Mouse (Mus musculus): ENCODE measurements around the gene Washc1.
A peak's percentile ranks its signal among the peaks of the same experiment; 100 is the strongest.
"Not testable (repeated sequence)": the region's sequence is repeated elsewhere in the genome, so short reads cannot be mapped to it uniquely, and the experiment has no call there.

The Washc1 gene

DNA sequence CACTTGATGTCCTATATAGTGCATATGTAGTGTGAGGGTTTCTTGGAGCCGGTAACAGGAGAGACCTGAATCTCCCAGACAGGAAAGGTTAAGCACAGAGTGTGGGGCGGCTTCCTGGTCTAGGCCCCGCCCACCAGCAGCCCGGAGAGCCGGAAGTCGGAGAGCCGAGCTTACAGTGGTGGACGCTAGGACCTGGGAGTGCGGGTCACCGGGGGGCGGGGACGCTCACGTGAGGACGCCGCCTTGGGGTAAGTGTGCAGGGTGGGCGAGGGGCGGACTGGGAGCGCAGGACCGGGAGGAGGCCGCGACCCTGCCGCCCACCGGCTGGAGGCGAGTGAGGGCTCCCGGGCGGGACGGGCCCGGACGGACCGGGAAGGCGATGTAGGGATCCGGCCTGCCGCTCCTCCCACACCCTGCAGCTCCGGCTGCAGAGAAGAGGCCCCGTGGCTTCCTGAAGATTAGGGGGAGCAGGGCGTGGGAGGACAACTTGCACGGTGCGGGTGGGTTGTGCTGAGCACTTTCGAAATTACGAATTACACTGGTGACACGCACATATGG is at the start of gene Washc1:
Gene Washc1, plus strand, starts transcription at position 144 of the 558 bp plus-strand sequence.
- DNase-seq (ENCODE audit: inconsistent ontology term) = peak; percentile 91

DNA sequence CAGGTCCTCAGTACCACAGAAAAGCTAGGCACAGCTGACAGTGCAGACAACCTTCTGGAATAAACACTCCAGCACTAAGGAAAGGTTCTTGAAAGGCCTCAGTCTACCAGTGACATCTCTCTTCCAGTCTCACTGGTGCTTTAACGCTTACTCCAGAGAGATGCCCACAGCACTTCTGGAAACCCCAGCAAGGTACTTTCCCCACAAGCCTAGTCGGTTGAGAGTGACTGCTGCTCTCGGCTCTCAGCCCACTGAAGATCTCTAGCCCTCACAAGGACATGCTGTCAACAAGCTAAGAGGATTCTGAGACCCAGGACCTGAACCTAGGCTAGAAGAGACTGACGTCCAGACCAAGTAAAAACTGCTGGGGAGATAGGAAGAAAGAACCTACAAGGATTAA is 46.2 kb upstream of the Washc1 start:
- DNase-seq (ENCODE audit: inconsistent ontology term) = no peak

DNA sequence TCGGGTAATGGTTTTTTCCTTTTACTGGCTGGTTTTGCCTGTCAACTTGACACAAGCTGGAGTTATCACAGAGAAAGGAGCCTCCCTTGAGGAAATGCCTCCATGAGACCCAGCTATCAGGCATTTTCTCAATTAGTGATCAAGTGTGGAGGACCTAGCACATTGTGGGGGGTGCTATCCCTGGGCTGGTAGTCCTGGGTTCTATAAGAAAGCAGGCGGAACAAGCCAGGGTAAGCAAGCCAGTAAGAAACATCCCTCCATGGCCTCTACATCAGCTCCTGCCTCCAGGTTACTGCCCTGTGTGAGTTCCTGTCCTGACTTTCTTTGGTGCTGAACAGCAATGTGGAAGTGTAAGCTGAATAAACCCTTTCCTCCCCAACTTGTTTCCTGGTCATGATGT is 42.3 kb upstream of the Washc1 start:
- not testable (repeated sequence) for DNase-seq (ENCODE audit: inconsistent ontology term)

DNA sequence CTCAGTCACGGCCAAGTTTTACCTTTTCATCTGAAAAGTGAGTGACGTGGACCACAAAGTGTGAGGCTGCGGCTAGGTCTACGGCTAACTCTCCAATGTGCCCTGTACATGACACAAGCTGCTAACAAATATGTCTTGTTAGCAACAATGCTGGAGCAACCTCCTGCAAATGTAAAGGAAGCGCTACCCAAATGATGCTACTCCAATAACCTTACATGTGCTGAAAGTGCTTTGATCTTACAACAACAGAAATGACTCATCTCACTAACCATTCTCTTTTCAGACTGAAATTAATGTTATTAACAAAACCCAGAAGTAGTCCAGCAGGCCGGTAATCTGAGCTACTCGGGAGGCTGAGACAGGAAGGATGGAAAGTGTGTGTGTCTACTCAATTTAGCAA is 37.4 kb upstream of the Washc1 start:
- no peak for DNase-seq (ENCODE audit: inconsistent ontology term)

DNA sequence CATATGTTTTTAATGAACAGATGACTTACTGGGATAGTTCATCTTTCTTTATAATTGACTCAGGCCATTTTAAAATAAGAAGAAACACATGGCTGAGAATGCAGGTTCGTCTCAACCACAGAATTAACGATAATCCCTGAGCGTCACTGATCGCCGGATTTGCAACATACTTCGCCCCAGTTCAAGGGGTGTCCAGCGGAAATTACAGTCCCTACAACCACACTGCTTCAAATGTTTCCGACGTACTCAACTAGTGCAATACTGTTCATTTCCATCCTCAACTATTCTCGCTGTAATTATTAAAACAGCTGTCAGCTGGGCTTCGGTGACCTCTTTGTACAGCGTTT is 35.5 kb upstream of the Washc1 start:
- DNase-seq (ENCODE audit: inconsistent ontology term) = no peak

DNA sequence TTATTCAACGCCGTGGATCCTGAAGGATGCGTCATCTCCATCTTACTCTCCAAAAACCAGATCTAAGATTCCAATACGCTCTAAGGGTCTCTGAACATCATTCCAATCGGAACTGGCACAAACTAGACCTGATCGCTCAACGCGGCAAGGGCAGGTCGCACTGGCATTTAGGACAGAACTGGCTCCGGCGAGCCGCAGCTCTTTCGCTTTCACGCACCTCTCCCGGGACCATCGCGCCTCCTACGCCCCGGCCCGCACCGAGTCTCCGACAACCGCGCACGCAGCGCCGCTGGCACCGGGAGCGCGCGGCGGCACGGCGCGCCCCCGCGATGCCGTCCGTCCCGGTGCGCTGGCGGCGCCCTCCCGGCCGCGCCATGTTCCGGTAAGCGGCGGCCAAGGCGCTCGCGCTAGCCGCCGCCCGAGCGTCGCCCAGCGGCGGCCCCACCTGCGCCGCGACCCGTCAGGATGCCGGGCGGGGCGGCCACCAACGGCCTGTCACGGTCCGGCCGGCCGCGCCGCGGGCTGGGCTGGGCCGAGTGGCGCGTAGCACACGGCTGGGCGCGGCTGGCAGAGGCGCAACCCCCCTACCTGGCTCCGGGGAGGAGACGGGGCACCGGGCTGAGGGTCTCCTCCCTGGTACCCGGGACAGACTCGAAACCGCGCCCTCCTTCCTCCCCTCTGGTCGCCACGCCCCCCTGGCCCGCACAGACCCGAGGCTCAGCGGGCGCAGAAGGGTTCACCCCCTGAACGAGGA is 35.0 kb upstream of the Washc1 start:
- DNase-seq (ENCODE audit: inconsistent ontology term) = peak; percentile 48

DNA sequence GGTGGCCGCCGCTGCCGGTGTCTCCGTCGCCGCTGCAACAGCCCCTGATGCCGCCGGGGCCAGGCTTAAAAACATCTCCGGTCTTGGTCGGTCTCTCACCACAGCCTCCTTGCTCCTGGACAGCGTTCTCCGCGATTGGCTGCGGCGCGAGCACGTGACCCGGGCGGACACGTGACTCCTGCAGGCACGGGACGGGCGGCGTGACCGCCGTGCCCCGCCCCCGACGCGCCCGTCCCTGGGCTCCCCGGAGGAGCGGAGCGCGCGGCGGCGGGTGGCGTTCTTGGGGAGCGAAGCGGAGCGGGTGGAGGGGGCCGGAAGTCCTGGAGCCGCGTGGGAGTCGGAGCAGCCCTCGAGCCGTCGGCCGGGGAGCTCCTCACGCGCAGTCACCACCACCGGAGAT is 34.4 kb upstream of the Washc1 start, which contains the start of gene Ankrd12:
Gene Ankrd12, minus strand, starts transcription at position 156 of the 400 bp plus-strand sequence.
- peak; percentile 97 for DNase-seq (ENCODE audit: inconsistent ontology term)

DNA sequence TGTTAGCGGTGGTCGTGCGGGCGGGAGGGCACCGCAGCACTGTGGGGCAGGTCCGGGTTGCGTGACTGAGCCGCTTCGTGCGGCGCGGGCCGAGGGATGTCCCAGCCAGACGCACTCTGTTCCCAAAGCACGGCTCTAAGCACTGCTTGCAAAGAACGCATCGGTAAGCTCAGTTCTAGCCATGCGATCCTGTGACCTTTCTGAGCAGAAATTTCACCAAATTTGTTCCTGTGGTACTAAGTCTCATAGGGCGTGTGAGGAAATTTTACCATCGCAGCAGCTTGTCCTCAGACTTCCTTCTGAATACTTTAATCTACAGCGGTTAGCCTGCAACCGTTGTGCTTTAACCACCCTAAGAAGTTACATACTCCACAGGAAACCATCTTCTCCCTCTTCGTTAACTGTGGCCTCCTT is 33.9 kb upstream of the Washc1 start:
- no peak for DNase-seq (ENCODE audit: inconsistent ontology term)

DNA sequence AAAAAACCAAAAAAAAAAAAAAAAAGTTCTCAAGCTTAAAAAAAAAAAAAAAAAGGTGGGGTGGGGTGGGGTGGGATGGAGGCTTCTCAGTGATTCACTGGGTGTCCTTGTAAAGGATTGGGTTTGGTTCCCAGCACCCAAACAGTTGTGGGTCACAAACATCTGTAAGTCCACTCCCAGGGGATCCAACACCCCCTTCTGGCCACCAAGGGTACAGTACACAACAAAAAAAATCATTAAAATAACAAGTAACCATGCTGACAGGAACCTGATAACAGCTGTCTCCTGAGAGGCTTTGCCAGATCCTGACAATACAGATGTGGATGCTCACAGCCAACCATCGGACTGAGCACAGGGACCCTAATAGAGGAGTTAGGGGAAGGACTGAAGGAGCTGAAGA is 26.9 kb upstream of the Washc1 start:
- DNase-seq (ENCODE audit: inconsistent ontology term) = no peak

DNA sequence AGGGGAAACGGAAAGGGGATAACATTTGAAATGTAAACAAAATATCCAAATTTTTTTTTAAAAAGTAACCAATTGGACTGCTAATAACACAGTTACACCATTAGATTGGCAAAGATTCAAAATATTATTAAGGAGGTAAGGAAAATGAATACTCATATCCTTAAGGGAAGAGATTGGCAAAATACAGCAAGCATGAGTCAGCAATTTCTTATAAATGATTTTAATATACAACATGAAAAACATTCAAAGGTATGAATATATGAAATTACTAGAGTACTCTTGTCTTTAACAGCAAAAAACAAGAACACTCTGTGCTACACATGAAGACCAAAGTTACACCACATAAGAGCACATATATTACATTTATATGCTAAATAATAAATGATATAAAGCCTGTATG is 26.3 kb upstream of the Washc1 start:
- no peak for DNase-seq (ENCODE audit: inconsistent ontology term)

DNA sequence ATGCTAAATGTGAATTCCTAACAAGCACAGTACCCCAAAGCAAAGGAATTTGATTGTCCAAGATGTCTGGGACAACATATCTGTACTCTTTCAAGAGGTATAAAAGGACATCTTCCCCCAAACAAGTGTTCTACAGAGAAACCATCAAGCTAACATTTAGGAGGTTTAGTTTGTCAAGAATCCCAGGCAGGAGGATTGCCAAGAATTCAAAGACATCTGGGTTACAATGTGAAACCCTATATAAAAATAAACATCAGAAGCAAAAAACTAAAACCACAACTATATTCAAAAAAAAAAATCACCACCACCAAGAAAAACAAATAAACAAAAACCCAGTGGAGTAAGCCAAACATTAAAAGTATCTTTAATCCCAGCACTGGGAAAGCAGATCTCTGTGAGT is 21.1 kb upstream of the Washc1 start:
- DNase-seq (ENCODE audit: inconsistent ontology term) = no peak

DNA sequence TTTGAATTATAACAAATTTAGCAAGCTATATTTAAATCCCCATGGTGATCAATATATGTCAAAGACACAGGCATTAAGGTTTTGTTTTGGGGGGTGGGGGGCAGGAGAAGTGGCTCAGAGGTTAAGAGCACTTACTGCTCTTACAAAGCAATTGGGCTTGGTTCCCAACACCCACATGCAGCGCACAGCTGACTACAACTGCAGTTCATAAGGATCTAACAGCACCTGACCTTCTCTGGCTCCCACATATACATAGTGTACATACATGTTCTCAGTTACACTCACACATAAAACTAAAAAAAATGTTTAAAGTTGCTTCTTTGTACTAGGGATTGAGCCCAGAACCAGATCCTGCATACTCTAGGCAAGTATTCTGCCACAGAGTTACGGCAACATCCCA is 20.0 kb upstream of the Washc1 start:
- no peak for DNase-seq (ENCODE audit: inconsistent ontology term)

DNA sequence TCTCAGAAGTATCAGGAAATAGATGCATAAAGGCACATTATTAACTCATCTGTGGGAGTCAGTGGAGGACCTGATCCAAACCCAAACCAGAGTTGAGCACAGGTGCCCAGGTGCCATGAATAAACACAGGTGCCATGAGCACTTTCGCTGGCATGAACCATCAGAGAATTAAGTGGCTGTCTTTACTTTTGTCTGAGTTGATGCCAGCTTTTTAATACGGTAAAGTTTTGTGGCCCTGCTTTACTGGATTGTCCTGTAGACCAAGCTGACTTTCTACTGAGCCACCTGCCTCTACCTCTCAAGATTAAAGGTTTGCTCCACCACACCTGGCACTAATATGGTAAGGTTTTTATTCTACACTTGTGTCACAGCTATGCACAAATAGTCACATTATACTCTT is 19.3 kb upstream of the Washc1 start:
- DNase-seq (ENCODE audit: inconsistent ontology term) = no peak

DNA sequence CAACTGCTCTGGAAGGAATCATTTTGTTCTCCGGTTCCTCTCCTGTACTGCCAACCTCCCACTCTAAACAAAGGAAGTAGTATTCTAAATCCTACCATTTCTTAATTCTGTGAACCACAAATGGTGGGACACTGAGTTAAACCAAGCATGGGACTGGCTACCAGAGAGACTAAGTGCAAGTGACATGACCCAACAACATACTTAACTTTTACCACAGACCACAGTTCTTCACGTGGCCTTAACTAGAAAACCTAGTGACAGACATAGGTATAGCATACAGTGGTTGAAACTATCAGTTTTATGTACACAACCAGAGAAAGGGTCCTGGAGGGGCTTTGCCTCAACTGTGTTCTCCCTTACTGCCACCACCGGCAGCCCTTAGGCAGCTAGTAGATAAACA is 18.7 kb upstream of the Washc1 start:
- no peak for DNase-seq (ENCODE audit: inconsistent ontology term)

DNA sequence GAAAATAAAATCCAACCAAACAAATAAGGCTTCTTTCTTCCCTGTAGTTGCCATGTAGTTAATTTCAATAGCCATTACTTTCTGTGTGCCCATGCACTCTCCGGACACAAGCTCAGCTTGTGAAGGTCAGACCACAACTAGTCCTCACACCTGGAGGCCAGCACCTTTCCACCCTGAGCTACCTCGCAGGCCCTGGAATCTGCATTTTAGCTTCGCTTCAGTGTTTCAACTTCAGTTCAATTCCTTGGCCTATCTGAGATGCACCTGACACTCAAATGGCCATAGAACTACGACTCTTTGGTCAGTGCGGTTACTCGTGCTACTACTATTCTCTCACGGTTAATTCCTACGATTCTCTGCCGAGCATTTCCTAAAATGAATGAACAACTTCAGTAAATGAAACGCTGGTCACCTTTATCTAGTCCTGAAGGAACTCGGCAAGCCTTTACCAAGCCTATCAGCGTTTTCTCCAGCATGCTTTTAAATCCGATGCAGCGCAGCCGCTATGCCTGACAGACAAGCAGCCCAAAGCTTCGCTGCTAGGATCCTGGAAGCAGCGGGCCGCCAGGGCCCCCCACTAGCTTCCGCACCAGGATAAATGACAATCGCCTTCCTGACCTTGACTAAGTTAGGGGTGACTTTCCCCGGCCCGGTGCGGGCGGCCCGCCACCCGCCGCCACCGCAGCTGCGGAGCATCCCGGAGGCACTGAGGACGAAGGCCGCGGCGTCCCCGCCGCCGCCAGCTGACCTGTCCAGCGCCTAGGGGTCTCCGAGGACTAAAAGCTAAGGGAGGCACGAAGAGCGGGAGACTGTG is 10.6 kb upstream of the Washc1 start:
- no peak for DNase-seq (ENCODE audit: inconsistent ontology term)

DNA sequence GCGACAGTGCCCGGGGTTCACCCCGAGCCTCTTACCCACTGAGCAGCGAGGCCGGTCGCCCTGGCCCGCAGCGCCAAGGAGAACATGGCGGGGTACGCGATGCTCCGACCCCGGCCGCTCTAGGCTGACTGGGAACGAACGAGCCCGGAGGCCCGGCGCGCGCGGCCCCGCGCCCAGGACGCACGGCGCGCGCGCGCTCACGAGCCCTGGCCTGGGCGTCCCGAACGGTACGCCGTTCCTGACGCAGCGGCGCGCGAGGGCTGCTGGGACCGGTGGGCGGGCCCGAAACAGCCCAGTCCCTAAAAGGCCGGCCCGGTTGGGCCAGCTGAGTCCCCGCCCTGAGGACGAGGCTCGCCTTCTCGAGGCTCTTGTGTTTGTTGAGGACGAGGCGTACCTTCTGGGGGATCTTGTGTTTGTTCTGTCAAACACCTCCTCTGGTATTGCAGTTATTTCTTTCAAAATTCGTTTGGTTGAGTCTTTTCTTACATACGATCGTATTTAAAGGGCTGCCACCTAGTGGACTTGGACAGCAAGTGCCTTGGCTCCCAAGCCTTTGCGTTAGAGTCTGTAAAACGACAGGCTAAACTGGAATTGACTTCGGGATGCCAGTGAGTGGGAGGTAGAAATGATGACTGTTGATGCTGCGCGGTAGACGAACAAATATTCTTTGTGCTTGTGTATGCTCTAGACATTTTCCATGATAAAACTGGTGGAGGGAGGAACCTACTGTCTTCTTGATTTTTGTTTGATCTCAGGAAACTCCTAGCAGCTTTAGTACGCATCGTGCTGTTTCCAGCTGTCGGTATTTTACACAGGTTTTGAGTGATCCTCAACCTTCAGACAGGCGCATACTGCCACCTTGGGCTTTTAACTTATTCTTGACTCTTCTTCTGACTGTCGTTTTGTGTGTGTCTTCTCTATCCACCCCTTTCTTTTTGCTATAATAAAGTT is 9.7 kb upstream of the Washc1 start, which contains the start of gene Ndufv2:
Gene Ndufv2, minus strand, starts transcription at position 180 of the 951 bp plus-strand sequence.
- peak; percentile 99 for DNase-seq (ENCODE audit: inconsistent ontology term)

DNA sequence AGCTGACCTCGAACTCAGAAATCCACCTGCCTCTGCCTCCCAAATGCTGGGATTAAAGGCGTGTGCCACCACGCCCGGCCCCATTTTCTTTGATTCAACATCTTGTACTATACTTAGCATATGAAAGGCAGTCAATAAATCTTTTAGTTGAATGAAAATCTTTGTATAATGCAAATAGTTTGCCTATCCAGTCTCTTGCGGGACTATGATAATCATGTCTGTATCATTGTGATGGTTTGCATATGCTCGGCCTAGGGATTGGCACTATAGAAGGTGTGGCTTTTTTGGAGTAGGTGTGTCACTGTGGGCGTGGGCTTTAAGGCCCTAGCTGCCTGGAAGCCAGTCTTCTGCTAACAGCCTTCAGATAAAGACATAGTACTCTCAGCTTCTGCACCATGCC is 7.3 kb upstream of the Washc1 start:
- DNase-seq (ENCODE audit: inconsistent ontology term) = no peak

DNA sequence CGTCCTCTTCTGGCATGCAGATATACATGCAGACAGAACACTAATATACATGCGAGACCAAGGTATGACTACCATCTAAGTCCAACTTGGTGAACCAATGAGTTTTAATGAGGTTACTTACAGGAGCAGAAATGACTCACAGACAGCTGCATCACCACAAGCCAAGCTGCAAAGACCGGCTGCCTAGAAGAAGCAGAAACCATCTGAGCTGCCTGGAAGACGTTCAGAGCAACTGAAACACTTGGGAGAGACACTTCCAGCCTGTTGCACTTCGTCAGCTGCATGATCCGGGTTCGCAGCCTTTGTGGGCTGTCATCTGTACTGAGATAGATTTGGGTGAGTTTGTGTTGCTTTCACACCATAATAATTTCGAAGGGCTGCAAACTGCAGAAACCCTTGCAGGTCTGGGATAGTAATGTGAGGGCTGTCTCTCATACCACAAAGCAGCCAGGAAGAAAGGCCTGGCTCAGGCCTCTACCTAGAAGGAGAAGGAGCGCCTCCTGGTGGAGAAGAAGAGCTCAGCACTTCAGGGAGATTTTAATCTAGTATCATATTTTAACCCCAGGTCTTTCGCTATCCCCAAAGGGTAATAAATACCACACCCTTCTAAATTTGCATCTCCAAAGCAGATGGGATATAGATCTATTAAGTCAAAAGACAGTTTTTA is 4.6 kb upstream of the Washc1 start:
- peak; percentile 24 for DNase-seq (ENCODE audit: inconsistent ontology term)

DNA sequence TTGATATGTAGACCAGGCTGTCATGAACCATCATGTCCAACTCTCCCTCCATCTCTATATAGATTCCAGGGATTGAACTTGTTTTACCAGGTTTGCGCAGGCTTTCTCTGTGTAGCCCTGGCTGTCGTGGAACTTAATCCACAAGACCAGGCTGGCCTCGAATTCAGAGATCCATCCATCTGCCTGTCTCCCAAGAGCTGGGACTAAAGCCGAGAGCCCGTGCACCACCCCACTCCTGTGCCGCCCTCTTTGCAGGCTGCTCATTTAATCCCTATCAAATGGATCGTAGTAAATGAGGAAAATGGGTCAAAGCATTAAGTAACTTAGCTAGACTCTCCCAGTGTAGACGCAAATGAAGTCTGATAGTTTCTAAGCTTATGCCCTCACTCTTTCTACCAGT is 3.9 kb upstream of the Washc1 start:
- no peak for DNase-seq (ENCODE audit: inconsistent ontology term)

DNA sequence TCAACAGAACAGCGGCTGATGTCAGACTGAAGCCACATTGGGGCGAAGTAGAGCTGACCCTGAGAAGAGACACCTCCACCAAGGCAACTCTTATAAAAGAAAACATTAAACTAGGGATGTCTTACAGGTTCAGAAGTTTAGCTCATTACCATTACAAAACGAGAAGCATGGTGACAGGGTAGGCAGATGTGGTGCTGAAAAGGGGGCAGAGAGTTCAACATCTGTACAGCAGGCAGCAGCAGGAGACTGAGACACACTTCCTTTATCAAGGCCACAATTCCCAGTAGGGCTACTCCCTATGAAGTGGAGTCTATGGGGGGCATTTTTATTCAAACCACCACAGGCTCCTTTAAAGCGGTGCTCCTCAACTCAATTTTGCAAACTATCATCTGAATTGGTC is 3.1 kb upstream of the Washc1 start:
- DNase-seq (ENCODE audit: inconsistent ontology term) = no peak

DNA sequence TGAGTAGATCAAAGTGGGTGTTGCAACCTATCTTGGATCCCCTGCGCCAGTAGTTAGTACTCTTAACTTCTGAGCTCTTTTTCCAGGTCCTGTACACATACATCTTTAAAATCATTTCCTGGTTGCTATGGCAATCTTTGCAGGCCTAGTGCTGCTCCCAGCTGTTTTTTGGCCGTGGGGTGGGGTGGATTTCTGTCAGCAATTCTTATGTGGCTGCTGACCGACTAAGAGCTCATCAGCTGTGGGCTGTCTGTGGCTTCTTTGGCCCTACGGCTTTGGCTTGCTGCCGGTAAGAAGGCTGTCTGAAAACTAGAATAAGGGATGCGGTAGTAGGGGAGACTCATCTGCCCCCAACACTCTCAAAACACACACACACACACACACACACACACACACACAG is 599 bp upstream of the Washc1 start:
- no peak for DNase-seq (ENCODE audit: inconsistent ontology term)
